Comparison of ENCODE assay signal across 9 mouse cellular contexts in genomic region chr15:91049496-91050441, GRCm38 (mm10). TPM values are rescaled to one million over a fixed set of nuclear protein-coding genes. Genes with fewer than 3 reads are reported as not detected.
DNase-seq lines count a peak whose midpoint lies in the region; ATAC-seq and TF ChIP-seq lines count a peak whose summit lies in the region.
"Had no signal": no experiment of that assay in that cellular context is flagged by ENCODE, and none has a peak within 500 bp of the region (broad histone marks: within the 10 kb centered on the region; RNA-seq: fewer than 3 reads in every experiment).

Gene Kif21a, minus strand, starts transcription at chr15:91049948.

- no peak within 1 kb of the TSS for H3K27ac ChIP-seq in spleen, adult 2 months (ENCODE audit: insufficient read depth, low read length)
- peak within 1 kb of the TSS; percentile 11 for H3K27ac ChIP-seq in embryonic facial prominence, embryonic 11.5 days (replicated peaks; ENCODE audit: low read depth, low read length)

- H3K4me1 ChIP-seq in spleen, adult 2 months (ENCODE audit: control insufficient read depth, insufficient read depth, insufficient read length): no peaks in the 10 kb centered on the region
- no peaks in the 10 kb centered on the region for H3K4me1 ChIP-seq in embryonic facial prominence, embryonic 11.5 days (ENCODE audit: control insufficient read depth, insufficient read depth, low read length)

- H3K27me3 ChIP-seq in spleen, adult 2 months (ENCODE audit: control insufficient read depth, insufficient read depth, low read length): peaks cover 2% of the 10 kb centered on the region
- no peaks in the 10 kb centered on the region for H3K27me3 ChIP-seq in embryonic facial prominence, embryonic 11.5 days (ENCODE audit: control insufficient read depth, insufficient read depth, low read length)

- DNase-seq in spleen, adult 2 months (ENCODE audit: low read depth in 1 of 2, low spot score in 2 of 2): no peak
- DNase-seq in spleen, postnatal 36 days (ENCODE audit: low spot score in 2 of 2): no peak
- DNase-seq in embryonic facial prominence, embryonic 11.5 days (ENCODE audit: low spot score): peak; percentile 75
- DNase-seq in heart, adult 18-20 months: peak; percentile 69 to 74
- DNase-seq in kidney, adult 18-20 months: peak; percentile 87
- DNase-seq in left cerebral cortex, postnatal 36 days (ENCODE audit: low spot score in 2 of 2): peak; percentile 78 to 88
- DNase-seq in right cerebral cortex, postnatal 36 days (ENCODE audit: low spot score in 2 of 2): peak; percentile 72 to 73

- peak within 1 kb of the TSS; percentile 24 for H3K4me3 ChIP-seq in spleen, adult 2 months (ENCODE audit: extremely low read depth, insufficient read depth, insufficient read length)
- peak within 1 kb of the TSS; percentile 77 for H3K4me3 ChIP-seq in embryonic facial prominence, embryonic 11.5 days (ENCODE audit: low read depth, low read length)

- no peaks in the 10 kb centered on the region for H3K36me3 ChIP-seq in spleen, adult 2 months (ENCODE audit: control insufficient read depth, insufficient read depth, low read length)
- no peaks in the 10 kb centered on the region for H3K36me3 ChIP-seq in embryonic facial prominence, embryonic 11.5 days (replicated peaks; ENCODE audit: control insufficient read depth, insufficient read depth, low read depth, low read length)

- peak; percentile 85 for ATAC-seq in embryonic facial prominence, embryonic 11.5 days (replicated peaks; ENCODE audit: insufficient number of reproducible peaks, low FRiP score, low TSS enrichment, low read depth)
- ATAC-seq in megakaryocyte-erythroid progenitor cell, adult 5-6 weeks (replicated peaks; ENCODE audit: low FRiP score, low TSS enrichment, poor library complexity, severe bottlenecking): peak; percentile 71

- peak within 1 kb of the TSS; percentile 100 for H3K4me2 ChIP-seq in embryonic facial prominence, embryonic 11.5 days (ENCODE audit: low read depth, low read length)

- intact Hi-C loops in left cerebral cortex, postnatal 36 days (cut with DNase I): loop anchor here (5.0 kb wide), 2 partner anchors 57 to 143 kb away; partner anchors contain the start of gene Abcd2

- H3K9ac ChIP-seq in embryonic facial prominence, embryonic 11.5 days (replicated peaks; ENCODE audit: low read length): peak within 1 kb of the TSS; percentile 58

- no peaks in the 10 kb centered on the region for H3K9me3 ChIP-seq in embryonic facial prominence, embryonic 11.5 days (replicated peaks; ENCODE audit: control insufficient read depth, low read length)

- no peak for TF ChIP-seq CTCF in spleen, adult 2 months (IDR thresholded peaks at IDR 0.05; ENCODE audit: extremely low read depth, insufficient read depth, insufficient read length, insufficient replicate concordance)

- TF ChIP-seq POLR2A in spleen, adult 2 months (IDR thresholded peaks at IDR 0.05; ENCODE audit: low read depth, low read length): no peak

- 6% methylated on average over 78 of the region's 89 CpGs for WGBS in spleen, adult 2 months
- WGBS in embryonic facial prominence, embryonic 11.5 days: under 1% methylated on average over 62 of the region's 89 CpGs

RNA-seq across cellular contexts. Expression of gene Kif21a, which starts in this region (rescaled TPM):
- 0.39 and 0.50 TPM in 2 replicates for polyA plus RNA-seq in spleen, adult 2 months (2012; rRNA removed)
- 13.3 and 16.3 TPM in 2 replicates for polyA plus RNA-seq in embryonic facial prominence, embryonic 11.5 days (2014; fragmentation: Nextera tagmentation; extraction: Ambion mirVana)
- 10 to 100 TPM; 18.4 to 18.5 TPM for total RNA-seq in heart, adult 18-20 months (2021)
- 100 to 1,000 TPM; 120 to 130 TPM for total RNA-seq in left cerebral cortex, postnatal 36 days (2021)
- total RNA-seq in megakaryocyte-erythroid progenitor cell, adult 5-6 weeks (2014; fragmentation: Nextera tagmentation): 1.2 and 2.1 TPM in 2 replicates
- total RNA-seq in megakaryocyte-erythroid progenitor cell, adult 5-6 weeks (2017): 0.14 and 1.3 TPM in 2 replicates
- total RNA-seq: neutrophil, adult 5-6 weeks had no signal

Comparison
In these comparisons a context has a peak if more than half of its experiments do, and no peak if none do; other contexts are left out.
1. RNA of gene Kif21a (total RNA-seq): 120 to 130 TPM in left cerebral cortex, postnatal 36 days and 18.4 to 18.5 TPM in heart, adult 18-20 months; 0.14 to 2.1 TPM in megakaryocyte-erythroid progenitor cell, adult 5-6 weeks; every median in the first group is over 4 times any median in the second.
2. RNA of gene Kif21a (total RNA-seq): 120 to 130 TPM in left cerebral cortex, postnatal 36 days; 18.4 to 18.5 TPM in heart, adult 18-20 months; every median in the first group is over 4 times any median in the second.
3. DNase-seq: peak in embryonic facial prominence, embryonic 11.5 days (single experiment), heart, adult 18-20 months (2 of 2), kidney, adult 18-20 months (single experiment), left cerebral cortex, postnatal 36 days (2 of 2) and right cerebral cortex, postnatal 36 days (2 of 2); none in spleen, adult 2 months (0 of 2) and spleen, postnatal 36 days (0 of 2).